Mouse (Mus musculus): ENCODE data around the gene Gm7356. TPM values are rescaled to one million over a fixed set of nuclear protein-coding genes. Genes with fewer than 3 reads are reported as not detected.

Gm7356 gene
- not detected for total RNA-seq (2023)

DNA sequence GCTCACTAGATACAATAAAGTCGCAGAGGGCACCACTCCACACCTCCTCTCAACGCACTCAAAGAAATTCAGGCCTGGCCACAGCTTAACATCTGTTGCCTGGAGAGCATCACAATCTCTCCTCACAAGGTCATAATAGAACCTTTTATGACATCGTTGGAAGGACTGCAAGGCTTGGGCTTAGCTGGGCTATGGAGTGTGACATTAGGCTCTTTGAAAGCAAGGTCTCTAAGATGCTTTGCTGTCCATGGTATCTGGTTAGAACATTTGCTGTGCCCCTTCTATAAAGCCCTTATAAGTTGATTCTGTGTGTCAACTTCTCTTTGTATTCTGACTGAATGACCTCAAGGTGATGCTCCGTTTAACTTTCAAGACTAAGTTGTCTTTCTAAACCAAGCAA is at the start of gene Gm7356:
TSS of gene Gm7356 (minus strand) at position 101 of the 400 bp plus-strand sequence.

Other genes with a start within 250 kb of the Gm7356 start
- 10 to 100 TPM; 60.4 to 89.7 TPM for gene Afdn, start 243.2 kb downstream of the Gm7356 start, total RNA-seq (2023)
- under 1 TPM in 1 of 2 experiments, not detected in 1; 0.94 TPM for gene Tcte2, start 241.9 kb downstream of the Gm7356 start, total RNA-seq (2023)
- not detected for gene Gm7168, start 55.3 kb downstream of the Gm7356 start, total RNA-seq (2023)
- not detected for gene Gm7358, start 55.8 kb upstream of the Gm7356 start, total RNA-seq (2023)
- not detected for gene Dact2, start 200.6 kb upstream of the Gm7356 start, total RNA-seq (2023)